Mouse (Mus musculus) gastrocnemius, postnatal 4 days (tissue): ENCODE results near the gene Slc12a3. TPM values are rescaled to one million over a fixed set of nuclear protein-coding genes. Genes with fewer than 3 reads are reported as not detected.

Experiments
- DNase-seq, 2 experiments: peaks; one replicate each; pipeline ENCODE4 v3.0.0; 2021 to 2022; ENCODE audit warnings: low spot score in 2 of 2, mixed read lengths in 2 of 2
- total RNA-seq, 2 experiments: library from RNA; stranded (reverse); gene quantifications; 2 replicates each; pipeline ENCODE4 v1.2.3; 2021

The Slc12a3 gene
- total RNA-seq, 2 experiments from 2014 or later: 0.10 TPM; not detected in 1

DNA sequence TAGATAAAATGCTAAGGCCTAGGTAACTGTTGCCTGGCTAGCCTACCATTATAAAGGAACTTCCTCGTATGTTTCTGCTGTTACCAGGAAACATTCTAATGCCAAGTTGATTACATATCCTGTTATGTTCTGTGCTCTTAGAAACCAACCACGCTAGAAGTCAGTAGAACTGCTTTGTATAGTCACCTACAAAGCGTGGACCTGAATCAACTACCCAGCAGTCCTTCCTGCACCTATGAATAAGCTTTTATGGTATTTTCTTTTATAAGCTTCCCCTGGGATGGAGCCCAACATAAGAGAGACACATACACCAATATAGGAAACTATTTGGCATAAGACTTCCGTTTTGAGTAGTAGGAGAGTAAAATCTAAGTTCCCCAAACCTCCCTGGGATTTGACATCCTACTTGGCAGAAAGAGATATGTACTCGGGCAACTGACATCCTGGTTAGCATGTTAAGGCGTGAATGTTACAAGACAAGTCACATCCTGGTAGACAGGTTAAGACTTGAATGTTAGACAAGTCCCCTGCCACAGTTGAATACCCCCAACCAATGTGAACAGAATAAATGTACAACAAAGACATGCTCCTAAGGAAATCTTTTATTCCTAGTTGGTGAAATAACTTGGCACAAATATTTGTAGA lies 44.1 kb downstream of the Slc12a3 start:
- no peak for DNase-seq

DNA sequence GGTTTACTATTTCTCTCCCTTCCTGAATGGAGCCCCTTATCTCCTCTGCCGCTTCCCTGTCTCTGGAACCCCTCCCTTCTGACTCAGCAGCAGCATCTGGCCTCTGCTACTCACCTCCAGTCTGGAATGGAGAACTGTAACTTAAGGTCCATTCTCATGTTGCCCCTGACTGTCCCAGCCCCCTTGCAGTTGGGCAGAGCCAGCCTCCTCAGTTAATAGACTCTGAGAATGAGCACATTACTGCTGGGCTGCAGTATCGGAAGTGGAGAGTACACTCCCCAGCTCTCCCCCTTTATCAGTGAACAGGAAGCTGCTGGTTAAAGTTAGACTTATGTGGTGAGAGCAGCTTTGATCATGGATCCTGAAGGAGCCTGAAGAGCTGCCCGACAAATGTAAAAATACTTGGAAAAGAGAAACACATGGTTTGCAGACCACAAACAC lies 46.6 kb downstream of the Slc12a3 start:
- DNase-seq: no peak

DNA sequence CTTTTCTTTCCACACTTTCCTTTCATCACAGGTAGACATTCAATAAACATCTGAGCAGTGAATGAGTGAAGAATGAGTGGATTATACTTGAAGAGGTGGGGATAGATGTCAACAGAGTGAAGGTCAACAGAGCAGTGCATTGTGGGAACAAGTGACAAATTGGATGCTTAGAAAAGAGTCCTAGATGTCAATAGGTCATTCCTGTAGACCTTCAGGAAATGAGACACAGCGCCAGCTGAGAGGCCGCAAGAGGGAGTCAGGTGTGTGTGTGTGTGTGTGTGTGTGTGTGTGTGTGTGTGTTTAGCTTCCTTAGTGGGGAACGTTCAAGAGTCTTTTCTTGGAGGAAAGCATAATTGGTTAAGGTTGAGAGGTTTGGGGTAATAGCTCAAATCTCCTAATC lies 47.2 kb downstream of the Slc12a3 start:
- no peak for DNase-seq

DNA sequence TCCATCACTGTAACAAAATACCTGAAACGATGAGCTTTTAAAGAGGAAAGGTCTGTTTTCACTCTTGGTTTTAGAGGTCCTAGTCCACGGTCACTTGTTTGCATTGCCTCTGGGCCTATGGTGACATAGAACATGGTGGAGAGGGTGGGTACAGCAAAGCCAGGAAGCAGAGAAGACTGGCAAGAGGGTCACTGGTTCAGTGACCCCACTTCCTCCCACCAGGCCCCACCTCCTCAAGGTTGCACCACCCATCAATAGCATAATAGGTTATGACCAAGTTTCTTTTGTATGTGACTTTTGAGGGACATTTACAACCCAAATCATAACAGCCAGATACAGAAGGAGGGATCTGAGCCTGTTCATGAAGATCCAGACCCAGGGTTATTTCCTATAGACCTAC lies 47.6 kb downstream of the Slc12a3 start:
- DNase-seq: no peak

DNA sequence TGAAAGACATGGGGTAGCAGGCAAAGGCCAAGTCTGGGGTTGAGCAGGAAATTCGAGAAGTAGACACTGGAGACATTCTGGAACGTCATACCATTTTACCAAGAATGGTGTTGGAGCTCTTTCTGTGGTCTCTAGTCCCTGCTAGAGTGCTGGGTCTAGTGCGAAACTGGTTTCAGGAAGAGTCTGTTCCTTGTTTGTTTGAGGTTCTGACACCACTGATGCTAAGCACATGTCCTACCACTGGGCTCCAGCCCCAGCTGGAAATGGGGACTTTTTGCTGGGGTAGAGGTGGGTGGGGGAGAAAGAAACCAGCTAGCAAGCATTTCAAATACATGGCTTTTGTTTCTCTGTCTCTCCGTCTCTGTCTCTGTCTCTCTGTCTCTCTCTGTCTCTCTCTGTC lies 48.0 kb downstream of the Slc12a3 start:
- DNase-seq: no peak

DNA sequence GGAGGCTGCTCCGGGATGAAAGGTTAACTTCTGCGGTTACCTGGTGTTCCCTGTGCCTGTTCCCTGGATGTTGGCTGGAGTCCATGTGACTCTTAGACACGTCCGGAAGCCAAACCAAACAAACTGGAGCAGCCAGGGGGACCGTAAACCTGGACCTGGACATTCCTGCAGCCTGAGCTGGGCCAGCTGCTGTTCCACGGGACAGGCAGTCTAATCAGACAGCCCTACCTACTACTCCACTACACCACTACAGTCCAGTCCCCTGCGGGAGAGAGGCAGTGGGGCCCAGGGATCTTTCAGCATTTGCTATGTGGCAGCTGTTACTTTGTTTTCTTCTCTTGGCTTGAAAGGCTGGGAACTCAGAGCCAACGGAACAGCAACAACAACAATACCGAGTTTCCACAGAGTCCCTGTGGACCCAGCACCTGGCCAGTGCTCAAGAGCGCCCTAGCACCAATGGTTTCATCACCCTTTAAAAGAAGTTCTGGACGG lies 48.8 kb downstream of the Slc12a3 start:
- peak in 1 of 2 experiments; percentile 23 for DNase-seq

DNA sequence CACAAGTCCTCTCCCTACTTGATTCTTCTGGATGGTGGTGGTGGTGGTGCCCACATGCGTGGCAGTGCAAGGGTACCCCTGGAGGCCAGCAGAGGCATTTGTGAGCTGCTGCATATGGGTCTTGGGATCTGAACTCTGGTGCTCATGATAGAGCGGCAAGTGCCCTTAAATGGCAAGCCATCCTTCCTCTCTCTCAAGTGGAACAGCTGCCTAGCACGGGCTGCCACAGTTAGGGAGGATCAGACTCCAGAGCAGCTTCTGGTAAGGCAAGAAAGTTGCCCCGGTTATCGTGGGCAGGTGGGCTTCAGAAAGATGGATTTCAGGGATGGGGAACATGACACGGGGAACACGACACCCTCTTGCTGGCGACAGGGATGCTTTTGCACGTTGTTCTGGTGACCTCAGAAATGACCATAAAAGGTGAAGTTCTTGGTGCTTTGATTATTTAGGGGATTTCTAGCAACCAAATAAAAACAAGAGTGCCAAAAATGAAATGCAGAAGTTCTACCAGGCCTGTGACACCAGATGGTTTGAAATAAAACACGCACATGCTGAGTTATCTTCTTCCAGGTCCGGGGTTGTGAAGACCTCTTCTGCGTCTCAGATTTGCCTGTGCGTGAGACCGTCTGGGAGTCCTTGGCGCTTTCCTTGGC lies 49.9 kb downstream of the Slc12a3 start:
- no peak for DNase-seq

DNA sequence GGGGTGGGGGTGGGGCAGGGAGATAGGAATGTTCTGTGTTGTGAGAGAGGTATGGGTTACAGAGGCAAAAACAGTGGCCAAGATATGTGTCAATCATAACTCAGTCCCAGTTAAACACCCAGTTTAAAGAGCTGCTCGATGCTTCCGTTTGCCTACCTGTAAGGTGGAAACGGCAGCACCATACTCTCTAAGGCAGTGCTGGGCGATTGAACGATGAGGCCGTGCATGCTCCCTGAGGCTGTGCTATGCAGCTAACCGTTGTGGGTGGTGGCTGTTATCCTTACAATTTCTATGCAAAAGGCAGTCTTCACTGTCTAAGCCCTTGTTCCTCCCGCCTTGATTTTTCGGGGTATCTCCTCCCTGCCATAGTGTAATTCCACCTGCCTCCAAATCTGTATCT lies 50.7 kb downstream of the Slc12a3 start:
- no peak for DNase-seq

DNA sequence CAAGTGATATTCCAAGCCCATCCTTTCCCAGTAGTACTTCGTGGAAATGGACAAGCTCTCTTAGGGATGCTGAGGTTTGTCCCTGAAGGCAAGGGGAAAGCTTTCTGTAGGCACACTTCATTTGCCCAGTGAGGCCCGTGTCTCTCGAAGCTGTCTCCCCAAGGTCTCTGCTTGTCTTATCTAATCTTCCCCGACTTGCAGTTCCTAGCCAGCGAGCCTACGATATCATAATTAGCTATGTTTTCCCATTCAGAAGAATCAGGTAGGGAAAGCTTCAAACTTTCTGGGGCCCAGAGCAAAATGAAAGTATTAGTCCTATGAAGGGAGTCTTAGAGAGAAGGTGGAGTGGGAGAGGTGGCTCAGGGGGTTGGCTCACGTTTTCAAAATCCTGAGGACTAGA lies 55.2 kb downstream of the Slc12a3 start:
- no peak for DNase-seq

DNA sequence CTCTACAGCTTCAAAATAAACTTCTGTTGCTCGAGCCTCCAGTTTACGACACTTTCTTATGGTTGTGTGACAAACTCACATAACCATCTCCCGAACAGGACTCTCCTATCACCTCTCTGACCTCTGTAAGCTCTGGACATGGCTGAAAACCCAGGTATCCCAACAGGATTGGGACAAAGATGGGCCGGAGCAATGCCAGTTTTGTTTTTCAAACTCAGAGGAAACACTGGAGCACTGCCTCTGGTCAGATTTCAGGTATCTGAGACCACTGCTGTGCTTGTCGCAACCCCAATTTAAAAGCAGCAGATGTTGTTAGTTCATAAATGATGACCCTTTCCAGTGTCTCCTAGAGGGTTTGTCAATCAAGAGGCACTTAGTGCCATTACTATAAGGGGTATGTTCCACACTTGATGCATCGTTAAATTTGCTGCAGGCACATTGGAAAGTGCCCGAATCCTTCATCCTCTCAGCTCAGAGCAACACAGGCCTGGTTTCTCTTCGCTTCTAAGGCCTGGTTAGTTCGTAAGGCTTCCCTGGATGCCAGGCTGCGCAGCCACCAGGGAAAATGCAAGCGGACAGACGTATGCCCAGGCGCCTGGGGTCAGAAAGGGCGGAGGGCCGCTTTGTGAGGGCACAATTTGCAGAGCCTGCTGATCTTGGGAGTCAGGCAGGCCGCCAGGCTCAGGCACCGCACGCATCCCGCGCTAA lies 56.7 kb downstream of the Slc12a3 start:
- DNase-seq: no peak

DNA sequence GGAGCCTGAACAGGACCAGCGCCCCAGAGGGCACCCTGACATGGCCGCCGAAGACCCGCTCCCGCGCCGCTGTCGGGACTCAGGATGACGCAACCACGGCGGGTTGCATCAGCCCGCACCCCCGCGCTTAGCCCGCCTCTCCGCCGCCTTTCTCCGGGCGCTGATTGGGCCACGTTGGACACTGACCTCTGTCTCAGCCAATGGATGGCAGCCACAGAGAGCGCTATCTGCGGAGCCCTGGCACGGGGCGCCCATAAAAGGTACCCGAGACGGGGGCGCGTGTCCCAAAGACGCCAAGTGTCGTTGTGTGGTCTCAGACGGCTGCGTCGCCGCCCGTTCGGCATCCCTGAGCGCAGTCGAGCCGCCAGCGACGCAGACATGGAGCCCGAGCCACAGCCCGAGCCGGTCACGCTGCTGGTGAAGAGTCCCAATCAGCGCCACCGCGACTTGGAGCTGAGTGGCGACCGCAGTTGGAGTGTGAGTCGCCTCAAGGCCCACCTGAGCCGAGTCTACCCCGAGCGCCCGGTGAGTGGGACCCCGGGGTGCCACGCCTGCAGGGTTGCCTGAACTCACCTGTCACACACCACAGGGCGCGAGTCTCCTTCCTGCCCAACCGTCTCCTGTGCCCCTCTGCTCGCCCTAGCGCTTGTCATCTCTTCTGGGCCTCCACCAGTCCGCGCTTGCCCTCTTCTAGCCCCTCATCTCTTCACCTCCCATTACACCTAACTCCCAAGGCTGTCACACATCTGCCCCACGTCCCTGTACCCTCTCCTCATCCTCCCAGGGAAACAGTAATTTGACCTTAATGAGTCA lies 57.4 kb downstream of the Slc12a3 start, which contains the start of gene Herpud1:
Gene Herpud1, plus strand, starts transcription at position 225 of the 813 bp plus-strand sequence.
- peak; percentile 93 to 98 for DNase-seq

DNA sequence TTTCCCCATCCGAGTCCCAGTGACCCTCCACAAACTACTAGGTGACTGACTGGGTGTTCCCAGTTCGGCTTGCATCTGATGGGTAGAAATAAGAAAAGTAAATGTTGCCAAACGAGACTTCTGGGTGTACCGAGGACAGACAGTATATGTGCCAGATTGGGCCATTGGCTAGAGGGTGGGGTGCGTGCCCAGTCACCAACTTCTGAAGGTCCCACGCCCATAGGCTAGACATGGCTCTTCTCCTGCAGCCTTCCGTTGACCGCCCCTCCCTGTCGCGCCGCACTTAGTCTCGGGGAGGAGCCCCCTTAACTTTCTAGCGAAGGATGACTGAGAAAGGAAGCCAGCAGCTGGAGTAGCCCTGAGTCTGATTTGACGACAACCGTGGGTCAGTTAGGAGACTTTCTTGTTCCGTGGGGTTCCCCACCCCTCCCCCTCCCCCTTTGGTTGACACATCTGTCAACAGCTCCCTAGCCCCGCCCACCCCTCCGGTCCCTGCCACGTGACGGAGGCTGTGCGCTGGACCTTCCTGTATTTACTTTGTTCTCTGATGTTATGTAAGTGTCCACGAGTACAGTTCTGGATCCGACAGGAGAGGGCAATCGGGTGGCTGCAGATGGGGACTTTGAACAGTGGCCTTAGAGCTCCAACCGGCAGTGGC lies 58.2 kb downstream of the Slc12a3 start:
- DNase-seq: peak; percentile 57 to 76

DNA sequence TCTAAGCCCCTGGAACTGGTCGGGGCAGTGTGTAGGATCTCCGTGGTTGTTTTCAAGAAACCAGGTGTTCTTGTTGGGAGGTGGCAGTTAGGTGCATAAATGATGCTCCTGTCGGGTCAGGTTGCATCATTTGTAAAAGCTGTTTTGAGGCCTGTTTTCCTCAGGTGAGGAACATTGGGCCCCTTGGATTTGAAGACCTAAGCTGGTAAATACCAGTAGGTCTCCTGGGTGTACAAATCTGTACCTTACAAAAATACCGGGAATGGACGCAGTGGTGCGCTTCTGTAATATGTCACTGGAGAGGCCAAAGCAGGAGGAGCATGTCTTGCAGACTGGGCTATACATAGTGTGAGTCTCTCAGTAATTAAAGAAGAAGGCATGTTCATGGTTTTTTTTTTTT lies 58.8 kb downstream of the Slc12a3 start:
- no peak for DNase-seq

DNA sequence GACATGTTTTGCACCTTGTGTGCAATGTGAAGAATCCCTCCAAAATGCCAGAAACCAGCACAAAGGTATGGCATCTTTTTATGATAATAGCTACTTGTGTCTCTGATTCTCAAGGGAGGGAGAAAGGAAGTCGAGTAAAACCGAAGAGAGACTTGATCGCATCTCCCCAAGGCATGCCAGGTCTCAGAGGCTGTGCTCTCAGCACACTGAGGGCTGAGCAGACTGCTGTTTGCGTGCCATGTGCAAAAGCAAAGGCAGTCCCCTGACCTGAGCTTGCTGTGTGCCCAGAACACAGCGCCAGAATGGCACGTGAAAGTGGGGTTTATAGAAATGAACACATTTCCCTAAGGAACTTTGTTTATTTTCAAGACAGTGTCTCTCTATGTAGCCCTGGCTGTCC lies 60.5 kb downstream of the Slc12a3 start:
- DNase-seq: no peak

DNA sequence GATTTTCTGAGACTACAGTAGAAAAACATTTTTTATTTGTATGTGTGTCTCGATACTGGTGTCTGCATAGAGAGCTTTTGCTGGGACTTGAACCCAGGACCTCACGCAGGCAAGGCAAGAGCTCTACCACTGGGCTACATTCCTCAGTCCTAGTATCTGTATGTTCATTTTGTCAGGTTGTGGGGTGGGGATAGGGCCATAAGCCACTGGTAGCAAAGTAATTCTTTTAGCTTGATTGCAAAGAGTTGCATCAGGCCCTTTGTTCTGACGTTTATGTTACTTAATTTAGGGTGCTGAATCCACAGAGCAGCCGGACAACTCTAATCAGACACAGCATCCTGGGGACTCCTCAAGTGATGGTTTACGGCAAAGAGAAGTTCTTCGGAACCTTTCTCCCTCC lies 61.4 kb downstream of the Slc12a3 start:
- DNase-seq: no peak

DNA sequence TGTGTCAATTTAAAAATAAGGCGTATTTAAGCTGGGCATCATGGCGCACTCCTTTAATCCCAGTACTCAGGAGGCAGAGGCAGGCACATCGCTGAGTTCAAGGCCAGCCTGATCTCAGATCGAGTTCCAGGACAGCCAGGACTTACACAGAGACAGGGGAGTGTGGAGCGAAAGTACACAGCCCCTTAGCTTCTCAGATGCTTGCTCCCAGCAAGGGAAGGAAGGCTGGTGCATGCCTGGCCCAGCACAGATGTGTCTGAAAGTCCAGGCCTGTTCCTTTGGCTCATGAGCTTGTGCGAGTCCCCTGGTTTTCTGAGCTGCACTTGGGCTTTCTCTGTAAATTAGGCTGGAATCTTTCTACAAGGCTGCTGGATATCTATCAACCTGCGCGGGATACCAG lies 61.9 kb downstream of the Slc12a3 start:
- DNase-seq: no peak

DNA sequence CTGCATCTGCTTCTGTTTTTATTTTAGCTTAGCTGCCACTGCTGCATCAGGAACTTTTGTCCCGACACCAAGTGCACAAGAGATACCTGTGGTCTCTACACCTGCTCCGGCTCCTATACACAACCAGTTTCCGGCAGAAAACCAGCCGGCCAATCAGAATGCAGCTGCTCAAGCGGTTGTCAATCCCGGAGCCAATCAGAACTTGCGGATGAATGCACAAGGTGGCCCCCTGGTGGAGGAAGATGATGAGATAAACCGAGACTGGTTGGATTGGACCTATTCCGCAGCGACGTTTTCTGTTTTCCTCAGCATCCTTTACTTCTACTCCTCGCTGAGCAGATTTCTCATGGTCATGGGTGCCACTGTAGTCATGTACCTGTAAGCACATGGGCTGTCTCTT lies 63.1 kb downstream of the Slc12a3 start:
- DNase-seq: peak in 1 of 2 experiments; percentile 48

DNA sequence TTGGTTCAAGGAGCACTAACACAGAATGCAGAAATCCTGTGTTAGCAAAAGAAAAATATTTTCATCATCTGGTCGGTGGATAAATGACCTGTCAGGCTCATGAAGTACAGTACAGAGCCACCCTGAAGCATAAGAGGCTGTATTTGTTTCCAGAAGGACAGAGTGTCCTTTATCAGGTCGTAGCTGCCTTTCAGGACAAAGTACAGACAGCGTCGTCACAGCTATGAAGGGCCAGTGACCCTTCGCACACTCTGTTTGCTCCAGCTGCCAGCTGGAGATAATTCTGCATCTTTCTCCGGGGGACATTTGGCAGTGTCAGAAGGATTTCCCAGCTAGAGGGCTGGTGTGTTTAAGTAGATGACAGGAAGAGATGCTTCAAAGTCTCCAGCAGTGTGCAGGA lies 63.6 kb downstream of the Slc12a3 start:
- no peak for DNase-seq

DNA sequence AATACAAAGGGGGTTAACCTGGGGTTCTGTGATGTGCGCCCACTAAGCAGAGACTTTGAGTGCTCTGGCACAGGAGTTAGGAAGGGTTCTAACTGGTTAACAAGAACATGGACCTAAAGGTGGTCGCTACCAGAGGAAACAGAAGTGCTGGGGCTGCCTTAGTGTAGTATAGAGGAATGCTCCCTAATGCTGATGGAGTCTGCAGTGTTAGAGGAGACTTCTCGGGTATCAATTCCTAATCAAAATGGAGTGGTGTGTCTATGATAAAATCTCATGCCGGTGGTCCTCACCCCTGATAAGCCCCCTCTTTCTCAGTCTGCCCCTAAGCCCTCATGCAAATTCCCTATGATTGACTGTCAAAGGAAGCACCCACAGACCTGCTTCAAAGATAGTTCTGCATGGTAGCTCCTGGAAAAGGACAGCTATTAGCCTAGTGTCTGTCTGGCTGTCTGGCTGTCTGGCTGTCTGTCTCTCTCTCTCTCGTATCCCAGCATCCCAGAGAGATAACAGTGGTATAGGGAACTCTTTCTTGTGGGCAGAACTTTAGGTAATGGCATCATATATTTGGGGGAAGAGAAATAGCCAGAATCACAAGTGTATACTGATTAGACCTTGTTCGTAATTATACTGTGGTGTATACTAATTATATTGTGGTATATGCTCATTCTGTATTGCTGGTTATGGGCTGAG lies 67.0 kb downstream of the Slc12a3 start:
- DNase-seq: no peak
